Mouse (Mus musculus): ENCODE data around the gene Sypl. TPM values are rescaled to one million over a fixed set of nuclear protein-coding genes. Genes with fewer than 3 reads are reported as not detected.

Gene Sypl
- polyA plus RNA-seq, 1 experiment, result 139 TPM

Other genes starting within 250 kb of the Sypl start
- 19.4 and 21.5 TPM in 2 replicates for gene Nampt, start 134.3 kb upstream of the Sypl start, polyA plus RNA-seq (2012; rRNA removed)
- gene Cdhr3, start 139.0 kb downstream of the Sypl start, polyA plus RNA-seq (2012; rRNA removed), result 1.8 and 3.9 TPM in 2 replicates
- gene Atxn7l1, start 193.8 kb downstream of the Sypl start, polyA plus RNA-seq (2012; rRNA removed), result 21.9 and 25.1 TPM in 2 replicates